Mouse (Mus musculus) liver, adult 2 months (tissue): ENCODE data around the gene Pqlc3. TPM values are rescaled to one million over a fixed set of nuclear protein-coding genes. Genes with fewer than 3 reads are reported as not detected.
A peak's percentile ranks its signal among the peaks of the same experiment; 100 is the strongest.

ENCODE experiments used
- DNase-seq: peaks from one replicate; pipeline ENCODE4 v3.0.0-alpha.2; 2011; ENCODE audit warnings: low read depth, low spot score; ENCODE audit errors: extremely low read depth
- H3K27ac ChIP-seq: fragments of 200-500 bp; replicated peaks from 2 replicates; pipeline ENCODE4 v1.5.1; 2012; ENCODE audit warnings: low read depth, mild to moderate bottlenecking, control low read depth, inconsistent platforms, low read length; ENCODE audit not compliant: insufficient read depth
- H3K27me3 ChIP-seq: fragments of 200-500 bp; 2 replicates; pipeline ENCODE4 v1.6.1; 2012; ENCODE audit warnings: mild to moderate bottlenecking, moderate library complexity, low read length, inconsistent platforms; ENCODE audit not compliant: control insufficient read depth, insufficient read depth
- H3K36me3 ChIP-seq: fragments of 200-500 bp; 2 replicates; pipeline ENCODE4 v1.6.1; 2012; ENCODE audit warnings: low read length, inconsistent platforms; ENCODE audit not compliant: control insufficient read depth, insufficient read depth
- H3K4me1 ChIP-seq: fragments of 200-500 bp; 2 replicates; pipeline ENCODE4 v1.6.1; 2011; ENCODE audit warnings: low read length; ENCODE audit not compliant: control insufficient read depth, insufficient read depth
- H3K4me3 ChIP-seq: fragments of 200-500 bp; 2 replicates; pipeline ENCODE4 v1.5.1; 2011; ENCODE audit warnings: low read depth, mild to moderate bottlenecking, control low read depth, low read length, moderate library complexity; ENCODE audit not compliant: insufficient read depth
- H3K79me2 ChIP-seq: fragments of 200-500 bp; 2 replicates; pipeline ENCODE4 v1.6.1; 2012; ENCODE audit warnings: inconsistent platforms, mild to moderate bottlenecking, low read length, moderate library complexity; ENCODE audit not compliant: control insufficient read depth, insufficient read depth
- H3K9ac ChIP-seq: fragments of 200-500 bp; 2 replicates; pipeline ENCODE4 v1.6.1; 2012; ENCODE audit warnings: low read depth, mild to moderate bottlenecking, control low read depth, inconsistent platforms, low read length
- CTCF ChIP-seq: fragments of 200-500 bp; IDR thresholded peaks from 2 replicates; pipeline ENCODE4 v1.5.1; 2011; ENCODE audit warnings: low read depth, low read length, control low read depth
- POLR2A ChIP-seq: fragments of 200-500 bp; IDR thresholded peaks from 2 replicates; pipeline ENCODE4 v1.6.1; 2011; ENCODE audit warnings: low read length, control low read depth; ENCODE audit not compliant: insufficient read depth; ENCODE audit errors: extremely low read depth
- WGBS: fragments of 180-500 bp; shearing (Covaris S2); methylation state at CpG from one replicate; pipeline ENCODE4 v1.1.7; 2018; 5-methylcytosine and 5-hydroxymethylcytosine counted together
- polyA plus RNA-seq: library from polyadenylated mRNA; depleted of rRNA; stranded (reverse); fragments of >200 nt; gene quantifications from 2 replicates; pipeline ENCODE4 v1.2.3, GENCODE M21; 2012
- total RNA-seq: library from RNA; depleted of rRNA; stranded (reverse); fragments of >200 nt; gene quantifications from 2 replicates; pipeline ENCODE4 v1.2.3, GENCODE M21; 2014

Pqlc3 gene
- total and polyA plus RNA-seq, 2 experiments, result 0.34 to 0.92 TPM

- WGBS, result 94% methylated on average over 1 of the region's 1 CpGs
- Histone ChIP-seq H3K36me3 (peaks cover 34% of the 10 kb centered on the region), H3K27me3 (no peaks in the 10 kb centered on the region), H3K27ac (no peak overlapping the region), H3K79me2 (no peaks in the 10 kb centered on the region), H3K4me1 (no peaks in the 10 kb centered on the region), H3K4me3 (no peak overlapping the region), H3K9ac (no peak overlapping the region)
- TF ChIP-seq POLR2A (no peak), CTCF (no peak)
- no peak for DNase-seq
Measured at GRCm38 (mm10) chr12:16985778-16986177, 14.4 kb downstream of the Pqlc3 start.

- Histone ChIP-seq H3K4me1 (no peaks in the 10 kb centered on the region), H3K27me3 (no peaks in the 10 kb centered on the region), H3K79me2 (no peaks in the 10 kb centered on the region), H3K36me3 (peaks cover 74% of the 10 kb centered on the region), H3K9ac (no peak overlapping the region), H3K27ac (no peak overlapping the region), H3K4me3 (no peak overlapping the region)
- no peak for TF ChIP-seq POLR2A
- DNase-seq, result no peak
Measured at GRCm38 (mm10) chr12:16977120-16977519, 23.1 kb downstream of the Pqlc3 start.

GRCm38 (mm10) chr12:16966811-16967210, 33.4 kb downstream of the Pqlc3 start:
- H3K9ac ChIP-seq, result no peak overlapping the region
- 96% methylated on average over 2 of the region's 2 CpGs for WGBS
- DNase-seq, result no peak
- H3K27ac ChIP-seq, result no peak overlapping the region
- no peaks in the 10 kb centered on the region for H3K27me3 ChIP-seq
- no peaks in the 10 kb centered on the region for H3K4me1 ChIP-seq
- no peaks in the 10 kb centered on the region for H3K79me2 ChIP-seq
- no peak for TF ChIP-seq CTCF
- no peak for TF ChIP-seq POLR2A
- no peak overlapping the region for H3K4me3 ChIP-seq
- peaks cover 46% of the 10 kb centered on the region for H3K36me3 ChIP-seq

- DNase-seq, result no peak
- no peaks in the 10 kb centered on the region; the same call in 1 of the 2 replicates for H3K79me2 ChIP-seq
- H3K4me3 ChIP-seq, result no peak overlapping the region
Measured at GRCm38 (mm10) chr12:16963354-16963753, 36.9 kb downstream of the Pqlc3 start.

GRCm38 (mm10) chr12:16958851-16959250, 41.4 kb downstream of the Pqlc3 start:
- peak; percentile 33 for DNase-seq
- peaks cover 55% of the 10 kb centered on the region for H3K36me3 ChIP-seq
- TF ChIP-seq CTCF (peak; percentile 33; the same call in 1 of the 2 replicates), POLR2A (no peak)
- H3K9ac ChIP-seq, result no peak overlapping the region
- H3K4me1 ChIP-seq, result no peaks in the 10 kb centered on the region
- no peak overlapping the region for H3K4me3 ChIP-seq
- WGBS, result 55% methylated on average over 1 of the region's 1 CpGs
- H3K27ac ChIP-seq, result no peak overlapping the region
- H3K27me3 ChIP-seq, result no peaks in the 10 kb centered on the region
- no peaks in the 10 kb centered on the region; the same call in 1 of the 2 replicates for H3K79me2 ChIP-seq

More at GRCm38 (mm10) chr12:16963354-16963753, 36.9 kb downstream of the Pqlc3 start:
- H3K36me3 ChIP-seq, result peaks cover 52% of the 10 kb centered on the region
- no peak overlapping the region for H3K27ac ChIP-seq
- WGBS, result 95% methylated on average over 2 of the region's 2 CpGs
- H3K4me1 ChIP-seq, result no peaks in the 10 kb centered on the region
- TF ChIP-seq POLR2A (no peak), CTCF (no peak)
- H3K27me3 ChIP-seq, result no peaks in the 10 kb centered on the region
- H3K9ac ChIP-seq, result no peak overlapping the region

GRCm38 (mm10) chr12:16948239-16948638, 52.0 kb downstream of the Pqlc3 start:
- H3K9ac ChIP-seq, result no peak overlapping the region
- no peaks in the 10 kb centered on the region for H3K4me1 ChIP-seq
- H3K79me2 ChIP-seq, result no peaks in the 10 kb centered on the region; the same call in 1 of the 2 replicates
- H3K4me3 ChIP-seq, result no peak overlapping the region
- H3K27me3 ChIP-seq, result no peaks in the 10 kb centered on the region
- H3K27ac ChIP-seq, result no peak overlapping the region
- H3K36me3 ChIP-seq, result peaks cover 16% of the 10 kb centered on the region
- 21% methylated on average over 6 of the region's 6 CpGs for WGBS
- peak; percentile 86 for DNase-seq
- no peak for TF ChIP-seq POLR2A
- TF ChIP-seq CTCF, result 0 out of 2 replicates have a peak, but pooled peaks have one; percentile 4
